Mouse (Mus musculus) hindbrain, embryonic 13.5 days (tissue): ENCODE measurements around the gene Entpd8. TPM values are rescaled to one million over a fixed set of nuclear protein-coding genes. Genes with fewer than 3 reads are reported as not detected.

Source experiments
- ATAC-seq: fragments of 200-750 bp; cut with Nextera tagmentation; 2 replicates; pipeline ENCODE4 v1.8.0; 2017; ENCODE audit warnings: moderate TSS enrichment; ENCODE audit not compliant: low FRiP score
- H3K27ac ChIP-seq: fragments of 300-500 bp; sonication (generic); 2 replicates; pipeline ENCODE4 v1.5.1; 2015; ENCODE audit warnings: inconsistent platforms, mild to moderate bottlenecking, moderate library complexity
- H3K27me3 ChIP-seq: fragments of 300-500 bp; sonication (generic); 2 replicates; pipeline ENCODE4 v1.6.1; 2015; ENCODE audit warnings: mild to moderate bottlenecking, inconsistent platforms
- H3K36me3 ChIP-seq: fragments of 300-500 bp; sonication (generic); 2 replicates; pipeline ENCODE4 v1.6.1; 2015; ENCODE audit warnings: mild to moderate bottlenecking, inconsistent platforms
- H3K4me1 ChIP-seq: fragments of 300-500 bp; sonication (generic); replicated peaks from 2 replicates; pipeline ENCODE4 v1.6.1; 2015; ENCODE audit warnings: inconsistent platforms
- H3K4me2 ChIP-seq: fragments of 300-500 bp; sonication (generic); 2 replicates; pipeline ENCODE4 v1.6.1; 2015; ENCODE audit warnings: inconsistent platforms, mild to moderate bottlenecking, moderate library complexity
- H3K4me3 ChIP-seq: fragments of 300-500 bp; sonication (generic); 2 replicates; pipeline ENCODE4 v1.5.1; 2015; ENCODE audit warnings: mild to moderate bottlenecking, inconsistent platforms
- H3K9ac ChIP-seq: fragments of 300-500 bp; sonication (generic); 2 replicates; pipeline ENCODE4 v1.6.1; 2015; ENCODE audit warnings: mild to moderate bottlenecking, inconsistent platforms
- H3K9me3 ChIP-seq: fragments of 300-500 bp; sonication (generic); 2 replicates; pipeline ENCODE4 v1.6.1; 2016; ENCODE audit warnings: inconsistent platforms
- WGBS: fragments of 180-500 bp; shearing (Covaris S2); methylation state at CpG from one replicate; pipeline ENCODE4 v1.1.7; 2015; 5-methylcytosine and 5-hydroxymethylcytosine counted together
- polyA plus RNA-seq: library from polyadenylated mRNA; unstranded; fragments of >200 nt; fragmentation: Nextera tagmentation; extraction: Ambion mirVana; gene quantifications from 2 replicates; pipeline ENCODE4 v1.2.1, GENCODE M21; 2015

Entpd8 gene
- not detected in 2 replicates for polyA plus RNA-seq

- Histone ChIP-seq H3K4me1 (no peaks in the 10 kb centered on the region), H3K9me3 (no peaks in the 10 kb centered on the region), H3K27me3 (no peaks in the 10 kb centered on the region), H3K27ac (no peak within 1 kb of the TSS), H3K4me3 (no peak within 1 kb of the TSS), H3K4me2 (no peak within 1 kb of the TSS), H3K9ac (no peak within 1 kb of the TSS), H3K36me3 (no peaks in the 10 kb centered on the region)
- no peak for ATAC-seq
- 70% methylated on average over 5 of the region's 5 CpGs for WGBS
Measured at GRCm38 (mm10) chr2:25080076-25080475, at the start of gene Entpd8. TSS of gene Entpd8 (plus strand) at chr2:25080304.

- ATAC-seq: no peak
- H3K9ac ChIP-seq: no peak overlapping the region
- H3K4me1 ChIP-seq: no peaks in the 10 kb centered on the region
- no peak overlapping the region for H3K4me3 ChIP-seq
- no peaks in the 10 kb centered on the region for H3K36me3 ChIP-seq
- no peak overlapping the region for H3K27ac ChIP-seq
- 98% methylated on average over 4 of the region's 4 CpGs for WGBS
- no peaks in the 10 kb centered on the region for H3K27me3 ChIP-seq
- H3K4me2 ChIP-seq: no peak overlapping the region
- no peaks in the 10 kb centered on the region for H3K9me3 ChIP-seq
Measured at GRCm38 (mm10) chr2:25034994-25035393, 45.1 kb upstream of the Entpd8 start.

GRCm38 (mm10) chr2:25040089-25040488 lies 40.0 kb upstream of the Entpd8 start:
- H3K27me3 ChIP-seq: no peaks in the 10 kb centered on the region
- H3K4me2 ChIP-seq: no peak overlapping the region
- 91% methylated on average over 5 of the region's 5 CpGs for WGBS
- ATAC-seq: no peak
- H3K9me3 ChIP-seq: no peaks in the 10 kb centered on the region
- no peak overlapping the region for H3K4me3 ChIP-seq
- H3K9ac ChIP-seq: no peak overlapping the region
- no peak overlapping the region for H3K27ac ChIP-seq
- H3K36me3 ChIP-seq: no peaks in the 10 kb centered on the region
- no peaks in the 10 kb centered on the region for H3K4me1 ChIP-seq

- Histone ChIP-seq H3K9ac (no peak overlapping the region), H3K4me2 (no peak overlapping the region), H3K4me1 (peaks cover 15% of the 10 kb centered on the region), H3K36me3 (peaks cover 2% of the 10 kb centered on the region), H3K27me3 (no peaks in the 10 kb centered on the region), H3K4me3 (no peak overlapping the region), H3K27ac (no peak overlapping the region), H3K9me3 (no peaks in the 10 kb centered on the region)
- 83% methylated on average over 7 of the region's 7 CpGs for WGBS
- ATAC-seq: no peak
Measured at GRCm38 (mm10) chr2:25050921-25051320, 29.2 kb upstream of the Entpd8 start.

- Histone ChIP-seq H3K27ac (no peak overlapping the region), H3K36me3 (peaks cover 7% of the 10 kb centered on the region), H3K9ac (no peak overlapping the region), H3K27me3 (no peaks in the 10 kb centered on the region), H3K4me1 (peaks cover 20% of the 10 kb centered on the region), H3K4me2 (no peak overlapping the region), H3K9me3 (no peaks in the 10 kb centered on the region), H3K4me3 (no peak overlapping the region)
- 82% methylated on average over 8 of the region's 8 CpGs for WGBS
- ATAC-seq: no peak
Measured at GRCm38 (mm10) chr2:25051450-25051849, 28.7 kb upstream of the Entpd8 start.

GRCm38 (mm10) chr2:25053101-25053500 lies 27.0 kb upstream of the Entpd8 start:
- ATAC-seq: no peak
- H3K27me3 ChIP-seq: no peaks in the 10 kb centered on the region
- no peaks in the 10 kb centered on the region for H3K9me3 ChIP-seq
- H3K9ac ChIP-seq: no peak overlapping the region
- H3K36me3 ChIP-seq: peaks cover 21% of the 10 kb centered on the region
- H3K4me1 ChIP-seq: peaks cover 20% of the 10 kb centered on the region
- 96% methylated on average over 6 of the region's 6 CpGs for WGBS
- H3K4me3 ChIP-seq: no peak overlapping the region
- no peak overlapping the region for H3K27ac ChIP-seq
- H3K4me2 ChIP-seq: no peak overlapping the region

- peak; percentile 88 for ATAC-seq
- H3K27me3 ChIP-seq: no peaks in the 10 kb centered on the region
- H3K27ac ChIP-seq: peak within 1 kb of the TSS; percentile 74
- H3K4me1 ChIP-seq: peaks cover 20% of the 10 kb centered on the region
- H3K36me3 ChIP-seq: peaks cover 35% of the 10 kb centered on the region
- peak within 1 kb of the TSS; percentile 84 for H3K4me3 ChIP-seq
- 5% methylated on average over 47 of the region's 47 CpGs for WGBS
- H3K9ac ChIP-seq: peak within 1 kb of the TSS; percentile 91
- H3K4me2 ChIP-seq: peak within 1 kb of the TSS; percentile 89
- no peaks in the 10 kb centered on the region for H3K9me3 ChIP-seq
Measured at GRCm38 (mm10) chr2:25054221-25055067, 25.7 kb upstream of the Entpd8 start, which contains the start of gene Nsmf. TSS of gene Nsmf (plus strand) at chr2:25054355.

GRCm38 (mm10) chr2:25055068-25055405 lies 25.1 kb upstream of the Entpd8 start:
- Histone ChIP-seq H3K4me1 (peaks cover 20% of the 10 kb centered on the region), H3K27ac (peak overlapping the region; percentile 74), H3K27me3 (no peaks in the 10 kb centered on the region), H3K9ac (peak overlapping the region; percentile 91), H3K4me3 (peak overlapping the region; percentile 84), H3K9me3 (no peaks in the 10 kb centered on the region), H3K36me3 (peaks cover 41% of the 10 kb centered on the region), H3K4me2 (peak overlapping the region; percentile 89)
- WGBS: 48% methylated on average over 2 of the region's 2 CpGs
- peak; percentile 27 for ATAC-seq

- no peaks in the 10 kb centered on the region for H3K9me3 ChIP-seq
- peak overlapping the region; percentile 91 for H3K9ac ChIP-seq
- H3K27ac ChIP-seq: peak overlapping the region; percentile 74
- no peak for ATAC-seq
- 86% methylated on average over 21 of the region's 21 CpGs for WGBS
- peak overlapping the region; percentile 89 for H3K4me2 ChIP-seq
- H3K4me3 ChIP-seq: peak overlapping the region; percentile 84
- peaks cover 20% of the 10 kb centered on the region for H3K4me1 ChIP-seq
- H3K36me3 ChIP-seq: peaks cover 46% of the 10 kb centered on the region
- H3K27me3 ChIP-seq: no peaks in the 10 kb centered on the region
Measured at GRCm38 (mm10) chr2:25055409-25056155, 24.5 kb upstream of the Entpd8 start.

- no peak overlapping the region for H3K4me2 ChIP-seq
- no peak for ATAC-seq
- no peak overlapping the region for H3K4me3 ChIP-seq
- H3K27me3 ChIP-seq: no peaks in the 10 kb centered on the region
- 0 out of 2 replicates have a peak overlapping the region, but pooled peaks have one; percentile 24 for H3K9ac ChIP-seq
- H3K4me1 ChIP-seq: peaks cover 20% of the 10 kb centered on the region
- 89% methylated on average over 7 of the region's 7 CpGs for WGBS
- H3K36me3 ChIP-seq: peaks cover 79% of the 10 kb centered on the region
- no peak overlapping the region for H3K27ac ChIP-seq
- no peaks in the 10 kb centered on the region for H3K9me3 ChIP-seq
Measured at GRCm38 (mm10) chr2:25058926-25059325, 21.2 kb upstream of the Entpd8 start.

- no peaks in the 10 kb centered on the region for H3K4me1 ChIP-seq
- no peaks in the 10 kb centered on the region for H3K27me3 ChIP-seq
- peaks cover 53% of the 10 kb centered on the region for H3K36me3 ChIP-seq
- H3K4me3 ChIP-seq: no peak overlapping the region
- 89% methylated on average over 5 of the region's 5 CpGs for WGBS
- H3K9ac ChIP-seq: no peak overlapping the region
- no peaks in the 10 kb centered on the region for H3K9me3 ChIP-seq
- H3K4me2 ChIP-seq: no peak overlapping the region
- H3K27ac ChIP-seq: no peak overlapping the region
- no peak for ATAC-seq
Measured at GRCm38 (mm10) chr2:25063523-25063922, 16.6 kb upstream of the Entpd8 start.

GRCm38 (mm10) chr2:25064285-25064684 lies 15.8 kb upstream of the Entpd8 start:
- Histone ChIP-seq H3K36me3 (peaks cover 46% of the 10 kb centered on the region), H3K9ac (no peak overlapping the region), H3K27ac (no peak overlapping the region), H3K4me1 (no peaks in the 10 kb centered on the region), H3K27me3 (no peaks in the 10 kb centered on the region), H3K4me2 (no peak overlapping the region), H3K9me3 (no peaks in the 10 kb centered on the region), H3K4me3 (no peak overlapping the region)
- 100% methylated on average over 1 of the region's 1 CpGs for WGBS
- no peak for ATAC-seq
